Mouse (Mus musculus) thymus, postnatal 0 days (tissue): ENCODE data around the gene Mybbp1a. TPM values are rescaled to one million over a fixed set of nuclear protein-coding genes. Genes with fewer than 3 reads are reported as not detected.
"Not testable (repeated sequence)": the region's sequence is repeated elsewhere in the genome, so short reads cannot be mapped to it uniquely, and the experiment has no call there.

Source experiments
- DNase-seq: peaks from one replicate; pipeline ENCODE4 v3.0.0-alpha.2; 2015; ENCODE audit warnings: low spot score
- polyA plus RNA-seq: library from polyadenylated mRNA; unstranded; fragments of >200 nt; fragmentation: Nextera tagmentation; extraction: Ambion mirVana; gene quantifications from 2 replicates; pipeline ENCODE4 v1.2.1, GENCODE M21; 2015

Mybbp1a gene
- polyA plus RNA-seq, 1 experiment from 2014 or later, result 124 TPM

GRCm38 (mm10) chr11:72413016-72413415, 28.1 kb upstream of the Mybbp1a start:
- no peak for DNase-seq

GRCm38 (mm10) chr11:72413601-72414190, 27.5 kb upstream of the Mybbp1a start:
- no peak for DNase-seq

- DNase-seq, result no peak
Measured at GRCm38 (mm10) chr11:72415155-72415554, 26.0 kb upstream of the Mybbp1a start.

- DNase-seq, result no peak
Measured at GRCm38 (mm10) chr11:72416666-72417065, 24.5 kb upstream of the Mybbp1a start.

- DNase-seq, result no peak
Measured at GRCm38 (mm10) chr11:72417376-72417775, 23.8 kb upstream of the Mybbp1a start.

GRCm38 (mm10) chr11:72418227-72418626, 22.9 kb upstream of the Mybbp1a start:
- DNase-seq, result no peak

- DNase-seq, result no peak
Measured at GRCm38 (mm10) chr11:72419006-72419405, 22.1 kb upstream of the Mybbp1a start.

- no peak for DNase-seq
Measured at GRCm38 (mm10) chr11:72420460-72421122, 20.6 kb upstream of the Mybbp1a start.

GRCm38 (mm10) chr11:72421518-72422278, 19.5 kb upstream of the Mybbp1a start:
- no peak for DNase-seq

- no peak for DNase-seq
Measured at GRCm38 (mm10) chr11:72423686-72424085, 17.5 kb upstream of the Mybbp1a start.

- no peak for DNase-seq
Measured at GRCm38 (mm10) chr11:72425201-72425600, 16.0 kb upstream of the Mybbp1a start.

GRCm38 (mm10) chr11:72426884-72427283, 14.3 kb upstream of the Mybbp1a start:
- DNase-seq, result no peak

- peak; percentile 75 for DNase-seq
Measured at GRCm38 (mm10) chr11:72428694-72429093, 12.5 kb upstream of the Mybbp1a start.

- DNase-seq, result peak; percentile 81
Measured at GRCm38 (mm10) chr11:72429288-72429690, 11.9 kb upstream of the Mybbp1a start.

- DNase-seq, result not testable (repeated sequence)
Measured at GRCm38 (mm10) chr11:72430311-72431068, 10.7 kb upstream of the Mybbp1a start.

- DNase-seq, result no peak
Measured at GRCm38 (mm10) chr11:72434963-72435693, 6.0 kb upstream of the Mybbp1a start, which contains the start of gene Ggt6. TSS of gene Ggt6 (plus strand) at chr11:72435526.

- no peak for DNase-seq
Measured at GRCm38 (mm10) chr11:72435694-72436045, 5.5 kb upstream of the Mybbp1a start.

GRCm38 (mm10) chr11:72436271-72436670, 4.9 kb upstream of the Mybbp1a start:
- no peak for DNase-seq

GRCm38 (mm10) chr11:72436756-72437650, 4.2 kb upstream of the Mybbp1a start:
- DNase-seq, result no peak

GRCm38 (mm10) chr11:72438411-72438810, 2.7 kb upstream of the Mybbp1a start:
- DNase-seq, result no peak
